Mouse (Mus musculus): ENCODE measurements around the gene Olfr796. TPM values are rescaled to one million over a fixed set of nuclear protein-coding genes. Genes with fewer than 3 reads are reported as not detected.

The Olfr796 gene
- not detected for total RNA-seq (2021)
- long read RNA-seq, experiment 1, result 0 reads
- long read RNA-seq, experiment 2, result 0 reads

- no peak for DNase-seq
- intact Hi-C loops (cut with DNase I), result no loop called here
Observed at GRCm38 (mm10) chr10:129612470-129612869, at the start of gene Olfr796. Gene Olfr796, minus strand, starts transcription at chr10:129612570.

GRCm38 (mm10) chr10:129657394-129657793, 45.0 kb upstream of the Olfr796 start, which contains the start of gene Olfr800:
Gene Olfr800, plus strand, starts transcription at chr10:129657694.
- intact Hi-C loops (cut with DNase I), result no loop called here

DNA sequence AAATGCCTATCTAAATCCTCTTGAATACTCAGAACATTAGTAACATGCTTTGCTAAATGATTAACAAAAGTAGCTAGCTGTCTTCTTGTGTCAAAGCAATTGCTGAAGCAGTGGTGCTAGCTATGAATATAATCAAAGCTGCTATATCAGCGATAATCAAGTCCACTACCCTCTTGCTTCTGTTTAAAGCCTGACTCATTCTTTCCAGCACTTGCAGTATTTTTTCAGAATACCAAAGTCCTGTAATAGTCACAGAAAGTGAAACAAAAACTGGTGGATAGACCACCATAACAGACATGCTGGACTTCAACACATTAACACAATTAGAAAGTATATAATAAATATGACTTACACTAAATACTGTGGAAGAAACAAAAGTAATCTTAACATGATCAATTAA, 39.4 kb upstream of the Olfr796 start:
- DNase-seq, result no peak
- intact Hi-C loops (cut with DNase I), result no loop called here

More at GRCm38 (mm10) chr10:129657394-129657793, 45.0 kb upstream of the Olfr796 start, which contains the start of gene Olfr800:
- DNase-seq, result no peak

DNA sequence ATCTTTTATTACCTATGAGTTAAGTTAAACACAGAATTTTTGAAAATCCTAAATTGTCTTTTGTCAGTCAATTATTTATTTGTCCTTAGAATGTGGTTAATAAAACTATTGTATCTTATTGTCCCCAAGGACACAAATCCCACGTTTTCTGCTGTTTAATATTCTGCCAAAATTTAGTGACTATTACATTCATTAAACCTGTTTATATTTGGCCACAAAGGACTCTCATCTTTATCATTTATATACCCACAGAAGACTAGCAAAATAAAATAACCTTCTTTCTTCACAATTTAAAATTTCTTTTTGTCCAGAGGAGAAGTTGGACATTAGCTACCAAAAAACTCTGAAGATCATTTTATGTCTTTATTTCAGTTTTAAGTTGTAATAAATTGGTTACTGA, 24.8 kb upstream of the Olfr796 start, which contains the start of gene Olfr799:
Gene Olfr799 (plus strand): TSS at position 301 of the 400 bp plus-strand sequence.
- DNase-seq, result no peak
- intact Hi-C loops (cut with DNase I), result no loop called here

GRCm38 (mm10) chr10:129627834-129628233, 15.5 kb upstream of the Olfr796 start, which contains the start of gene Olfr798:
Gene Olfr798, minus strand, starts transcription at chr10:129627934.
- no peak for DNase-seq
- intact Hi-C loops (cut with DNase I), result no loop called here

- intact Hi-C loops (cut with DNase I), result no loop called here
Observed at GRCm38 (mm10) chr10:129623251-129623650, 10.9 kb upstream of the Olfr796 start.

DNA sequence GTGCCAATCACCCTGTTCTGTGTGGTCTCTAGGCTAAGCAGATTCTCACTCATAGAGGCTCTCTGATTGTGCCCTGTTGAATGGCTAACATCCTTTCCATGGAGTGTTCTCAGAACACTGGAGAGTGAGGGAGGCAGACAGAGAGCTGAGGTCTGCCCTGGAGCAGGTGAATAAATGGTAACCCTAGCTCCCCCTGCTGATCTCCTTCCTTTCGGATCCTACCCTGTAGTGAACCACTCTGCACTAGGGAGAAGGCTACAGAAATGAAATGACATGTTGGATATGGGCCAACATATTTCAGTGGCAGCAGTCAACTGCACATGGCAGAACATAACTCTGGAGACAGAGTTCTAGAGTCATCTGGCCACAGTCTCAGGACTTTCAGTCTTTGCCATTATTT, 9.4 kb upstream of the Olfr796 start:
- intact Hi-C loops (cut with DNase I), result no loop called here
- no peak for DNase-seq

More at GRCm38 (mm10) chr10:129623251-129623650, 10.9 kb upstream of the Olfr796 start:
- no peak for DNase-seq

- DNase-seq, result no peak
- intact Hi-C loops (cut with DNase I), result no loop called here
Observed at GRCm38 (mm10) chr10:129577066-129577465, 35.3 kb downstream of the Olfr796 start.

GRCm38 (mm10) chr10:129567355-129567754, 45.0 kb downstream of the Olfr796 start, which contains the start of gene Olfr794:
Gene Olfr794, plus strand, starts transcription at chr10:129567655.
- no peak for DNase-seq
- intact Hi-C loops (cut with DNase I), result no loop called here

Small RNAs within 50 kb of the gene (microRNA-seq; reads per million reads assigned to microRNA genes)
- gene Gm23252, result 0 reads per million in 2 experiments

Other genes with a start within 250 kb of the Olfr796 start
- under 1 TPM in 1 of 2 experiments, not detected in 1; 0.10 TPM for gene Olfr784, start 228.5 kb downstream of the Olfr796 start, total RNA-seq (2021)
- not detected for gene Olfr785, start 207.1 kb downstream of the Olfr796 start, total RNA-seq (2021)
- not detected for gene Olfr786, start 185.3 kb downstream of the Olfr796 start, total RNA-seq (2021)
- not detected for gene Olfr787, start 150.7 kb downstream of the Olfr796 start, total RNA-seq (2021)
- not detected for gene Olfr788, start 141.6 kb downstream of the Olfr796 start, total RNA-seq (2021)
- not detected for gene Olfr789, start 127.8 kb downstream of the Olfr796 start, total RNA-seq (2021)
- not detected for gene Olfr790, start 114.1 kb downstream of the Olfr796 start, total RNA-seq (2021)
- gene Olfr791, start 90.8 kb downstream of the Olfr796 start, total RNA-seq (2021), result not detected
- gene Olfr792, start 73.4 kb downstream of the Olfr796 start, total RNA-seq (2021), result not detected
- gene Olfr794, start 44.9 kb downstream of the Olfr796 start, total RNA-seq (2021), result not detected
- gene Olfr798, start 15.4 kb upstream of the Olfr796 start, total RNA-seq (2021), result not detected
- gene Olfr799, start 24.9 kb upstream of the Olfr796 start, total RNA-seq (2021), result not detected
- not detected for gene Olfr800, start 45.1 kb upstream of the Olfr796 start, total RNA-seq (2021)
- gene Olfr801, start 61.3 kb upstream of the Olfr796 start, total RNA-seq (2021), result not detected
- gene Olfr802, start 75.6 kb upstream of the Olfr796 start, total RNA-seq (2021), result not detected
- gene Olfr803, start 81.7 kb upstream of the Olfr796 start, total RNA-seq (2021), result not detected
- not detected for gene Olfr804, start 90.6 kb upstream of the Olfr796 start, total RNA-seq (2021)
- not detected for gene Olfr805, start 116.8 kb upstream of the Olfr796 start, total RNA-seq (2021)
- not detected for gene Olfr806, start 129.4 kb upstream of the Olfr796 start, total RNA-seq (2021)
- not detected for gene Olfr807, start 145.2 kb upstream of the Olfr796 start, total RNA-seq (2021)
- not detected for gene Olfr808, start 152.9 kb upstream of the Olfr796 start, total RNA-seq (2021)
- not detected for gene Olfr809, start 162.1 kb upstream of the Olfr796 start, total RNA-seq (2021)
- gene Olfr810, start 182.3 kb upstream of the Olfr796 start, total RNA-seq (2021), result not detected
- not detected for gene Olfr811, start 191.8 kb upstream of the Olfr796 start, total RNA-seq (2021)
- not detected for gene Olfr812, start 233.5 kb upstream of the Olfr796 start, total RNA-seq (2021)
- not detected for gene Olfr813, start 242.8 kb upstream of the Olfr796 start, total RNA-seq (2021)